Mouse (Mus musculus): ENCODE results near the gene Zfp750.

Gene Zfp750

GRCm38 (mm10) chr11:121542471-121542870, 23.3 kb upstream of the Zfp750 start:
- DNase-seq (ENCODE audit: low read depth) = no peak

GRCm38 (mm10) chr11:121536528-121536927, 17.4 kb upstream of the Zfp750 start:
- DNase-seq (ENCODE audit: low read depth) = no peak

DNA sequence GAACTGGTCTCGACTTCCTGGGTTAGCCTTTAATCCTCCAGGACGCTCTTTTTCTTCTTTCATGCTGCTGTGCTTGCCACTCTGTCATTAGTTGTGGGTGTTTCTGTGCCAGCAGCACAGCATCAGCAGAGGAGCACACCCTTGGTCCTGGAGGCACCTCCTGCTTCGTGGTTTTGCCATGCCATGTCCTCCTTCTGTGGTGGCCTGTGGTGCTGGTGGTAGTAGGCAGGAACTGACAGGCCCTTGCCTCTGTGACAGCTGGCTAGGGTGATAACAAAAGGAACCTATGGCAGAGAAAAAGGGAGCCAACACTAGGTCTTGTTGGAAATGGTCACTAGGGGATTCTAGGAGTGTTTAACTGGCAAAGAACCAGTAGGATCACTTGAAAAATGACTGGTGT, 10.6 kb upstream of the Zfp750 start:
- DNase-seq (ENCODE audit: low read depth) = no peak

- no peak for DNase-seq (ENCODE audit: low read depth)
Measured at GRCm38 (mm10) chr11:121524191-121524590, 5.1 kb upstream of the Zfp750 start.

- DNase-seq (ENCODE audit: low read depth) = no peak
Measured at GRCm38 (mm10) chr11:121522156-121522762, 3.1 kb upstream of the Zfp750 start.

DNA sequence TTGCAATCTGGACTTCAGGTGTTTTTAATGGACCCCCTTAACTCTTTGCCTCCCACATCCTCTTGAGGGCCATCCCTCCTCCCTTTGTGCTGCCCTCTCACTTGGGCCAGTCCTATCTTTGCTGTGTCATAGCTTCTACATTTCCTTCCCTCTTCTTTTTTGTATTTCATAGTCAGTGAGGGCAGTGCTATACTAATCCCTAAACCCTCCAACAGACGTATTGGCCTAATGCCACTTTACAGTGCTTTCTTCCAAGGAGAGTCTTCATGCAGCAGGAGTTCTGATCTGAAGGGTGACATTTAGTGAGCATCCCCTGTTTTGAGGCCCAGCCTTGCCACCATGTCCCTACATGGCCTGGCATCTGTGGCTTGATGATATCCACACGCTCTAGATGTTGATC, 1.6 kb upstream of the Zfp750 start:
- no peak for DNase-seq (ENCODE audit: low read depth)

DNA sequence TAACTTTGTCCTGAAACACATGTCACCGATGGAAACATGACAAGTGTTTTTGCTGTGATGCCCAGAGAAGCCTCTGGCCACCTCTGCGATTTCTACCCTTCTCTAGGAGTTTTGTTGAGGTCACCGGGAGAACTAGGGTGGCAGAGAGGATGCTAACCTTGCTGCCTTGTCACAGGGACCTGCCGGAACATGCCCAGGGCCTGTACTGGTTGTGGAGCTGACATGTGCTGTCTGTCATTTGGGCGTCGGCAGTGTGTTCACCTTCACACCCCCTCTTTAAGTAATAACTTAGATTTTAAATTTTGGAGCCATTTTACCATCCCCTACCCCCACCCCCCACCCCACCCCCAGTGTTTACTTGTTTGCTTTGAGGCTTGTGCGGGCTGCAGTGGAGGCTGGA, 570 bp upstream of the Zfp750 start:
- DNase-seq (ENCODE audit: low read depth) = no peak

DNA sequence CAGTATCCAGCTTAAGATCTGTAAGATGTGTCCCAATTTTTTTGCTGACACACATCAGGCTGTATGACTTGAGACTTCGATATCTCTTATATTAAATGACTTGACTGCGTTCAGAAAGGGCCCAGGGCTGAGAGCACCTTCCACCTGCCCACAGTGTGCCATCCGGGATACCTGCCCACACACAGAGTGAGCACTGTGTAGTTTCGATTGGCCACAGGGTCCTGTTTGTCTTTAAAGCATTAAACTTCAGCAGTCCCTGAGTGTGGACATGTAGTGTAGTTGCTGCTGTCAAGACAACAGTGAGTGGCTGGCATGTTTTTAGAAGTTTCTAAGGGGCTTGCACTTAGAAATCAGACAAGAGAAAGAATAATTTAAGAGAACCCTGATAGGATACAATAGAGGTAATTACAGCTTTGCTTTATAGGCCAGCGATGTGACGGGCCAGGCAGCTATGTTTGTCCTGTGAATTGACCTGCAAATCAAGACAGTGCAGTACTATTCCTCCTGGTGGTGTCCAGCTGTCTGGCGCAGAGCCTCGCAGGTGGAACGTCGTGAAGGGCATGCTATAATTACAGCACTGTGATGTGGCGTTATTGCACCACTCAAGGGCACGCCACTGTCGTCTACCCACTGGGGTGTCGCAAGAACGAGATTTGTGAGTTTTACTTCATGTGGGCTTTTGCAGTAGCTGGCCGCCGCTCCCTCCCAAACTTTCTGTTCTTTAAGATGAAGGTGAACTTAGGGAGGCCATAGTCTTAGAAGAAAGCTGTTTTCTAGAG, 1.3 kb downstream of the Zfp750 start:
- no peak for DNase-seq (ENCODE audit: low read depth)

- DNase-seq (ENCODE audit: low read depth) = no peak
Measured at GRCm38 (mm10) chr11:121516906-121517305, 2.2 kb downstream of the Zfp750 start.

DNA sequence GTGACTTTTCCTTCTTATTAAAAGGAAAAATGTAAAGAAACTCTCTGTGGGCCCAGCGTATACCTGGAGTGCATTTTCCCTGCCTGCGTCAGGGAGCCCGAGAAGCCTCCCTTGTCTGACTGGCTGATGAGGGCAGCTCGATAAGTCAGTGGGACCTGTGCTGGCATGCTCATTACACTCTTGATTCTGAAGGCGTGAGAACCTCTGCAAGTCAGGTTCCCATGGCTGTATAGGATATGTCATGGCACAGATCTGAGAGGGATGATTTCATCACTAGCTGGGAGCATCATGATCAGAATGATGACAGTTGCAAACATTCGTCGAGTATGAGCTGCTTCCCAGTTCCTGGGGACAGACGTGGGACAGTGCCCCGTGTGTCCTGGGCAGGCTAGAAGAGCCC, 3.1 kb downstream of the Zfp750 start:
- DNase-seq (ENCODE audit: low read depth) = no peak

- DNase-seq (ENCODE audit: low read depth) = no peak
Measured at GRCm38 (mm10) chr11:121512896-121513572, 6.1 kb downstream of the Zfp750 start.

DNA sequence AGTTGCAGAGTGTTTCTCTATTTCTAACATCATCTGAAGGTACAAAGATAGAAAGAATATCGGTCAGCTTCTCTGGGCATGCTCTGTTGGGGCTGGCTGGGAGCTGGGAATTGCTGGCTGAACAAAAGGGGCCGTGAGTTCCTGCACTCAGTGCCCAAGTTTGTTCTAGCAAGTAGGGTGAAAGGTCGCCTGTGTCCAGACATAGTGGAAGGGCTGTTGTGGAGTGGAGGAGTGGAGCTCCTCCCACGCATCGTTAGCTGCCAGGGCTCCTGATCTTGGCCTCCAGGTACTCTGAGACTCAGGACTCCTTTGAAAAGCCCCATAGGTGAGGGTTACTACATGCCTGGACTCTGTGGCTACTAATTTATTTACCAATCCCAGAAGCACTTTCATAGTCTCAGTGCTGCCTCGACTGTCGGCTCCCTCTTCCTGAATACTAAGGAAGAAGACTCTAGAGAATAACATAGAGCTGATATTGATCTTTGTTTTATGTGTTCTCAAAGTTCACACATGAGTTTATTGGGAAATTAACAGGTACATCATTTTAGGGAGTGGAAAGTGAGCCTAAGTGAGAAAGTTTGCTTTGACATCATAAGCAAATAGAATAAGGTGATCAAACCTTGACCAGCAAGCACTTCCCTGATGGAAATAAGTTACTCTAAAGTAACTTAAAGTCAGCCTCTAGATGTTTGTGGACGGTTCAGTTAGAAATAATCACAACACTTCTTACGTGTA, 8.5 kb downstream of the Zfp750 start:
- DNase-seq (ENCODE audit: low read depth) = no peak

- no peak for DNase-seq (ENCODE audit: low read depth)
Measured at GRCm38 (mm10) chr11:121508478-121508877, 10.7 kb downstream of the Zfp750 start.

DNA sequence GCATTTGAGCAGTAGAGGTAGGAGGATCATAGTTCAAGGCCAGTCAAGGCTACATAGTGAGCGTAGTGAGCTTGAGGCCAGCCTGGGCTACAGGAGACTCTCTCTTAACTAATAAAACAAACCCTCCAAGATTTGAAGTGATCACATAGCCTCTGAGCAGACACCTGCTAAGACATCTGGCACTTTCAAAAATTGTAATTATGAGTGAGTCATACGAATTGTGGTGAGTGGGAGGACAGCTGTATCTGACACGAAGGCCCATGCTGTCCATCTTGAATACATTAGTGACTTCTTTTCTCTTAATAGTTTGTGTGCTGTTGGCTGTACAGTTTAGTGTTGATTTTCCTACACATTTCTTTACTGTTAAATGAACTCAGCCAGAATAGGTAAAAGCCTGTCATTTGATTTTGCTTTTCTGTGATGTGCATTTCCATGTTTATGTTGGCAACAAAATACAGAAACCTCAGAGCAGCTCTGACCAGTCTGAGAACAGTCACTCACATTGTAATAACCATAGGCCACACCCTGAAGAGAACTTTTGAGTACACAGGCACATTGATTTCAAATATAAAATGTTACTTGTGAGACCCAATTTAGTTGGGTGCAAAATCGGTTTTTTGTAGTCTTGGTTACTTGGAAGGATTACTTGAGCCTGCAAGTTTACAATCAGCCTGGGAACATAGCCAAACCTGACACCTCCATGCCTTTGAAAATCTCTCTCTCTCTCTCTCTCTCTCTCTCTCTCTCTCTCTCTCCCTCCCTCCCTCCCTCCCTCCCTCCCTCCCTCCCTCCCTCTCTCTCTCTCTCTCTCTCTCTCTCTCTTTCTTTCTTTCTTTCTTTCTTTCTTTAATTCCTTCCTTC, 16.9 kb downstream of the Zfp750 start:
- no peak for DNase-seq (ENCODE audit: low read depth)

GRCm38 (mm10) chr11:121501525-121501924, 17.6 kb downstream of the Zfp750 start:
- DNase-seq (ENCODE audit: low read depth) = no peak

DNA sequence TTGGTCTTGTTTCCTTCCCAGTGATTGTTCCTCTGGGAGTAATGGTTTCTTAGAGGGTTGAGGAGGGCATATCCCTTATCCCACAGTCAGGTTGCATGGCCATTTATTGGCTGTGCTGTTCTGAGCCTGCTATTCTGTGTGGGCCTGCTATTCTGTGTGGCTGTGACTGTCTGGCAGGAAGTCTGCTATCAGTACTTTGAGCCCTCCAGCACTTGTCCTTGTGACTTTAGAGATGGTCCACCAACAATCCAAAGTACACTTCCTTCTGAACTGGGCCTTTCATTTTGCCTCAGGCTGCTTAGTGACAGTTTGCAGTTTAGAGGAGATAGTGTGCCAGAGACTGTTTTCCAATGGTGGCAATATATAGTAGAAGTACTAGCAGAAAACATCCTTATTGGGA, 18.5 kb downstream of the Zfp750 start:
- no peak for DNase-seq (ENCODE audit: low read depth)

- DNase-seq (ENCODE audit: low read depth) = no peak
Measured at GRCm38 (mm10) chr11:121490651-121491050, 28.5 kb downstream of the Zfp750 start.

DNA sequence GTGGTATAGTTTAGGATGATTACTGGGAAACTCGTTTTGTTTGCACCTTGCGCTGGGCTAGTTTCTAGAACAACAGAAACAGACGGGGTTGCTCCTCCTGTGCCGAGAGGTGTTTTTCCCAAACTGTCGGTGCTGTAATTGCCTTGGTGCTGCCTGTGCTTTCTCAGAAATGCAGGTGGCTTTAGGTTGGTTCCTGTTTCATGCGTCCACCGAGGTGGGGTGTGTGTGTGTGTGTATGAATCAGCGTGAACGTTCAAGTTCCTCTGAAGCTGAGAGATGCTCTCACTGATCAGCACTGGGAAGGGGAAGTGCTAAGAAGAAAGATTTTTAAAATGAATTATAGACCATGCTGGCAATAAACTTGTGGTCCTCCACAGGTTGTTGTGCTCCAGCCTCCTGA, 33.3 kb downstream of the Zfp750 start:
- DNase-seq (ENCODE audit: low read depth) = no peak

DNA sequence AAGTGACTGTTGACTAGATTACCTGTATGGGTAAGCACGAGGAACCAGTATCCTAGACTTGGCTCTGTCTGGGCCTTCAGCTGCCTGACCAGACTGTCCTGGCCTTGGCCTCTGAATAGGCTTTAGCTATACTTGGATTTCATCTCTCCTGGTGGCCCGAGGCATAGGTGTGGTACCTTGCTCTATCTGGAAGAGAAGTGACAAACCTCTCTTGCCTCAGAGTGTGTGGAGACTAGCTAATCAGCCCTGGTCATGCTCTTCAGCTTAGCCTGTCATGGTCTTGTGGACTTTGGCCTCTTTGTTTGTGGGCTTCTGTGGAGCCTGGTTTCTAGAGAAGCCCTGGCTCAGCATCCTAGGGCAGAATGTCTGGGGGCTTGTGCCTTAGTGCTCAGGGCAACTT, 38.0 kb downstream of the Zfp750 start:
- no peak for DNase-seq (ENCODE audit: low read depth)

GRCm38 (mm10) chr11:121479476-121480203, 39.5 kb downstream of the Zfp750 start:
- DNase-seq (ENCODE audit: low read depth) = no peak

Data from induced T-regulatory cell, adult 2 months (primary cell).